Mouse (Mus musculus): ENCODE measurements around the gene Cactin.

Cactin gene

DNA sequence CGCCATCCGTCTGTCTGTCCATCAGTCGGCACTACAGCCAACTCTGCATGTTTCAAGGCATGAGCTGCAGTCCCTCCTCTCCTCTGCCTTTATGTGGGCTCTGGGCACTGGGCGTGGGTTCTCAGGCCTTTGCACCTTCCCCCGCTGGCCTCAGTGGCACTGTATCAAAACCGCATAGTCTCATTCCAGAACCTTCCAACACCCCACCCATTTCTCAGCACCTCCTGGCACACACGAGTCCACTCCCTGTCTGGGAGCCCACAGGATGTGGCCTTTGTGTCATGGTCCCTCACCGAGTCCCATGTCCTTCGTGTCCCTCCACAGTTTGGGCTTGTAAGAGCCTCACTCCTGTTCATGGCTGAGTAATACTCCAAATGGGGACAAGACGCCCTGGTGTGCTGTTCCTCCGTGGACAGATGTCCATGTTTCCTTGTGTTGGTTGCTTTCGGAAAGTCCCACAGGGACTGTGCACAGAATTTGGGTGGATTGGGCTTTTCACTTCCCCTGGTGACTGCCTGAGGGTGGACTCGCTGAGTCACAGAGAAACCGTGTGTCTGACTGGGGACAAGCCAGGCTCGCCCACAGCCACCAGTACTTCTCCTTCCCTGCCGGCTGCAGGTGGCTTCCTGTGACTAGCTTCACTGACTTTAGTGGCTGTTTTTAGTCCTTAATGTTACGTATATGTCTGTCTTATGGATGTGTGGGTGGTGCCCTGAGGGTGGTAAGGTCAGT lies 22.4 kb upstream of the Cactin start:
- DNase-seq: peak; percentile 26

- peak; percentile 88 for DNase-seq
These were observed 21.1 kb upstream of the Cactin start for GRCm38 (mm10) chr10:81299585-81300351.

- peak; percentile 91 for DNase-seq
These were observed 20.5 kb upstream of the Cactin start for GRCm38 (mm10) chr10:81300352-81300907.

DNA sequence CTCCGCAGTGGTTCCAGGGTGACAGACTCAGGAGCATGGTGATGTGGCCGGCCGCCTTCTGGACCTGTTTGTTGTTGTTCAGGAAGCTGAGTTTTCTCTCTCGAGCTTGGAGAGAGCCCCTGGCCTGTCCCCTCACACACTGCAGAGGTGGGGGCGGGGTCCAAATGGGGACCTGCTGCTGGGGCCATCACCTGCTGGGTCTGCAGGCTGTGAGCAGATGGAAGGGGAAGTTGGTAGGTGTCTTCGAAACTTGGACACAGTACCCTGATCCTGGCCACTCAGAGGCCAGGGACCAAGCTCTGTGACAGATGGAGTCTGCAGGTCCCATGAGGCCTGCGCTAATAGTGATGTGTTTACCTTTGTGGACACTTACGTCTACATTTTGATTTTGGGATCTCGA lies 19.6 kb upstream of the Cactin start:
- DNase-seq: no peak

- no peak for DNase-seq
These were observed 18.6 kb upstream of the Cactin start for GRCm38 (mm10) chr10:81302288-81302687.

DNA sequence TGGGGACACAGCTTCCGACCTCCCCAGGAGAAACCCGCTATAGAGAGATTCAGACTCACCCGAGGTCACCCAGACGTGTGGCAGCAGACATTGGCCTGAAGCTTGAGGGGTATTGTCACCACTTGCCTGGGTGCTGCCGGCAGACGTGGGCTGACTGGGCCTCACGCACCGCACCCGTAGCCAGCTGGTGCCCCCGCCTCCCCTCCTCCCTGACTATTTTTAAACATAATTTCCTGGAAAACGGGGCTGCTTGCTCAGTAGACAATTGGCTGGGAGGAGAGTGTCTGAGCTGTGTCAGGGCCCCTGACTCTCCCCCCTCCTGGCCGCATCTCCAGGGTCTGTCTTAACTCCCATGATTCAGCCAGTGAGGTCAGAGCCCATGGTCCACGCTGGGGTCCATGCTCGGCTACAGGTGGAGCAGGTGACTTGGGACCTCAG lies 18.1 kb upstream of the Cactin start:
- DNase-seq: no peak

- DNase-seq: no peak
These were observed 17.6 kb upstream of the Cactin start for GRCm38 (mm10) chr10:81303258-81303657.

DNA sequence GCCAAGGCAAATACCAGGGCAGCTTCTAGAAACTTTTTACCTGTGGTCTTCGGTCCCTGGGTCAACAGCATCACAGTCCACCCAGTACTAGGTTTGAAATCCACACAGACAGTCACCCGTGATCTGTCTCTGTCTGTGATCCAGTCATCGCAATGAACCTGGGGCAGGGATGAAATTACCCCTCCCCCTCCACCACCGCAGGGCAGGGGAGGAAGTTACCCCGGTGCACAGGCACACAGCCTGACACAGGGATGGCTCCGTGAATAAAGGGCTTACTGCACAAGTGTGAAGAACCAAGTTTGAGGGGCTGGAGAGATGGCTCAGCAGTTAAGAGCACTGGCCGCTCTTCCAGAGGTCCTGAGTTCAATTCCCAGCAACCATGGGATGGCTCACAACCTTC lies 17.1 kb upstream of the Cactin start:
- no peak for DNase-seq

DNA sequence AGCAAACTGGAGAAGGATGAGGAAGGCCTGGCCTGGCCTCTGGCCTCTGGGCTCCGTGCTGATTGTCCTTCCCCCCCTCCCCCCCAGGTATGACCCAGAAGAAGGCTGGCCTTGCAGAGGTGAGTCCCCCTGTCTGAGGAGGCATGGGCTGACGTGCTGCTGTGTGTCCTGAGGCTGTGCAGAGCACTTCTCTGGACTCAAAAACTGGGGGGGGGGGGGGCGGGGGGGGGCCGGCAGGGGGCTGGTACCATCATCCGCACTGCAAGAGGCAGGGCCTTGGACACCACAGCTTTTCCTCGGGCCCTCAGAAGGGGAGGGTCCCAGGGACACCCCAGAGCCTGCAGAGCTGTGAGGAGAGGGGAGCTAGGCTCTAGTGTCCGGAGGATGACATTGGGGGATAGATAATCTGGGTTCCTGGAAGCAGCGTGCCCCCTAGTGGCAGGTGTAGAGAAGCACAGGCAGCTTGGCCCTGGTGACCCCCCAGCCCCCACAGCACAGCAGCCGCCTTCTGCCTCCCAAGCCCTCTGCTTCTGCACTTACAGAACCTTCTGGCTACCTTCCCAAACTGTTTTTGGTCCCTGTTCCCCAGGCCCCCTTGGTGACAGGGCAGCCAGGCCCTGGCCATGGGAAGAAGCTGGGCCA lies 16.2 kb upstream of the Cactin start:
- no peak for DNase-seq

DNA sequence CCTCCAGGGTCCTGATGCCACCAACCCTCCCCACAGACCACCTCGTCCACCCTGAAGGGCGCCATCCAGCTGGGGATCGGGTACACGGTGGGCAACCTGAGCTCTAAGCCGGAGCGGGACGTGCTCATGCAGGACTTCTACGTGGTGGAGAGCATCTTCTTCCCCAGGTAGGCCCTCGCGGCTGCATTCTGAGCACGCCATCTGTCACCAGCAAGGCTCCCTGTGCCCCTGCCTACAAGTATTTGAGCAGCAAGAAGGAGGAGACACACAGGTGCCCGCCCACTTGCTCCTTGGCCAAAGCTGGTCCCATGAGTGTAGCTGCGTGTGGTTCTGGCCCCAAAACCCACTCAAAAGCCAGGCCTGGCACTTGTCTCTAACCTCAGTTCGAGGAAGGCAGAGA lies 15.2 kb upstream of the Cactin start:
- DNase-seq: no peak

- no peak for DNase-seq
These were observed 14.7 kb upstream of the Cactin start for GRCm38 (mm10) chr10:81306173-81306668.

DNA sequence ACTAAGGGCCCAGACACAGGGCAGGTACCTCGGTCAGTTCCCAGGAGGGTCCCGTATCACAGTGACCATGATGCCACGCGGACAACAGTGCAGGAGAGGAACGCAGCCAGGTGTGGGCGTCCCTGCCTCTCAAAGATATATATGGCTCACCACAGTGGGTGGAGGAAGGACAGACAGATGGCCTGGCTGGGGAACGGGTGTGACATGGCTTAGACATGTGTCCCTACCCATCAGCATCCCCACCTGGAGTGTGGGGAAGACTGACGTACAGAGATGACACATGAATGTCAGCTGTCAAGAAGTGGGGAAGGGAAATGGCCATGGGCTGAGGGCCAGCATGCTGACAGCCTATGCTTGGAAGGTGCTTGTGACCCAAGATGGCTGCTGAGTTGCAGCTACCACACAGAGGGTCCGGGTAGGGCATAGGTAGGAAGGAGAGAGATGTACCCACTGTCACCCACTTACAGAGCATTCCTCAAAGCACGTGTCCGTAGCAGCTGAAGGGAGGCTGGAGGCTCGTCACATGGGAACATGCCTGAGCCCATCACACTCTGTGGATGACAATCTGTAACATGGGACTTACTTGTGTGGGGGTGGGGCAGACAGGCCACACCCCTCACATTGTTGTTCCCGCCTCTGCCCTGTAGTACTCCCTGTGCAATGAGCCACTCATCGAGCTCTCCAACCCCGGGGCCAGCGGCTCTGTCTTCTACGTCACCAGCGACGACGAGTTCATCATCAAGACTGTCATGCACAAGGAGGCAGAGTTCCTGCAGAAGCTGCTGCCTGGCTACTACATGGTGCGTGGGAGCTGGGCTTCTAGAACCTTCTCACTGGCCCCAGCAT lies 13.8 kb upstream of the Cactin start:
- no peak for DNase-seq

DNA sequence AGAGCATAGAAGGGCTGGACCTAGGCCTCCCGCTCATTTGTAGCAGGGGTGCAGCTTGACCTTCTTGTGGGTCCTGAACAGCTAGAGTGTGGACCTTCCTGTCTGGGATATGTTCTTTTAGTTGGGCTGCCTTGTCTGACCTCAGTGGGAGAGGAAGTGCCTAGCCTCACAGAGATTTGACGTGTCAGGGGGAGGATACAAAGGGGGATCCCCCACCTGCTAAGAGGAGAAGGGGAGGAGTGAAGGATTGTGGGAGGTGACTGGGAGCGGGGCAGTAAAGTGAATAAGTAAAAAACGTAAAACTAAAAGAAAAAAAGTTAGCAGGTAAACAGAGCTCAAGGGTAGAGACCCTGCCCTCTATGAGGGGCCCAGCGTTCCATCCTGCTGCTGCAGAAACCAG lies 11.3 kb upstream of the Cactin start:
- DNase-seq: no peak

- no peak for DNase-seq
These were observed 7.3 kb upstream of the Cactin start for GRCm38 (mm10) chr10:81313581-81313980.

GRCm38 (mm10) chr10:81314201-81314600 lies 6.7 kb upstream of the Cactin start:
- peak; percentile 21 for DNase-seq

- no peak for DNase-seq
These were observed 5.3 kb upstream of the Cactin start for GRCm38 (mm10) chr10:81315587-81315986.

DNA sequence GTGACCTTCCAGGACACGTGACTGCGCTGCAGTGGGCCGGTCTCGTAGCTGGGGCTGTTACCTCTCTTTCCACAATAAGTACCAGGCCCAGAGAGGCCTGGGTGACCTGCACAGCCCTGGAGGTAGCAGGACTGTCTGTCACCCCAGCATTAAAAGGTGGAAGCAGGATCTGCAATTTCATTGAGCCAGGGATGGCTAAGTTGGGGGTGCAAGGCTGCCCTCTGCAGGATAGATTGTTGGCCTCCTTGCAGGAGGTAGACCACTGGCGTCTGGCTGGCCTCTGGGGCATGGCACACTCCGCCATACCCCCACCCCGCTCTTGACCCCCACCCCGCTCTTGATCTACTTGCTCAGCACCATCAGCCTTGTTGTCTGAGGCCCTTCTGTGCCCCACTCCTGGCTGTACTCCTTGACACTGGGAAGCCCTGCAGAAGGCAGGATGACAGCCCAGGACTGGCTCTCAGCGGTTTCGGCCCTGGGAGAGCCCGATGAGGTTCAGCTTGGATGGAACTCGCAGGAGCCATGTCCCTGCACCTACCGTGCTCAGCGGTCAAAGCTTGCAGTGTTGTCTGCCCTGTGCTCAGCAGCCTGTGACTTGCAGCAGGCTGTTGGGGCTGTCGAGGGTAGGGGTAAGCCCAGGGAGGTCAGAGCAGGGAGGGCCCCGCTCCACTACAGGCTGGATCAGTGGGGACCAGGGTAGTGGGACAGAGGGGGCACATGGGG lies 4.4 kb upstream of the Cactin start:
- peak; percentile 61 for DNase-seq

- DNase-seq: peak; percentile 75
These were observed 3.6 kb upstream of the Cactin start for GRCm38 (mm10) chr10:81317273-81317672.

DNA sequence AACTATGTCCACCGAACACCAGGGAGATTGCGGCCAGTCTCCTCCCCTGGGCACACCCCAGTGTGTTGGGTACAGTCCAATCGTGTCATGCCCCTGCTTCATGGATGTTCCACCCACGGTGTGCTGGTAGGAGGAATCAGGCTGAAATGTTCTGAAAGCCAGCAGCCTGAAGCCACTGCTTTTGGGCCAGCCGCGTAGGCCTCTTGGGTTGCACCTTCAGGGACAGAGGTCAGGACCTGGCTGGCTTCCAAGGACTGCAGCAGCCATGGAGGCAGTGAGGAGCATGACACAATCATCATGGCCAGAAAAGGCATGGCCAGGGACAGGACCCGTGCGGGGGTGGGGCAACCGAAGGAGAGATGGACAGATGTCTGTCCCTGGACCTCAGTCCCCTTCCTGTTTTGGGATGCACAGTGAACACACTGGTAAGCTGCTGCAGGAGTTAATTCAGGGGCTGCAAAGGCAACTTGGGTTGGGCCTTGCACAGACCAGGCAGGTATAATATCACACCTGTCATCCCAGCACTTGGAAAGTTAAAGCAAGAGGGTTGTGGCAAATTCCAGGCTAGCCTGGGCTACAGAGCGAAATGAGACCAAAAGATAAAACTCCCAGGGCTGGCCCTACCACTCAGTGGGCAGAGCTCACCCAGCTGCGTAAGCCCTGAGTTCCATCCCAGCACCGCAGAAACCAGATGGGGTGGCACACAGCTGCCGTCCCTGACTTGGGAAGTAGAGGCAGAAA lies 2.1 kb upstream of the Cactin start:
- peak; percentile 48 for DNase-seq

GRCm38 (mm10) chr10:81319330-81319699 lies 1.6 kb upstream of the Cactin start:
- DNase-seq: peak; percentile 43
